Mouse (Mus musculus) lung, adult 2 months (tissue): ENCODE results near the gene Ranbp2.

Experiments used
- CTCF ChIP-seq: fragments of 200-500 bp; IDR thresholded peaks from 2 replicates; pipeline ENCODE4 v1.5.1; 2011; ENCODE audit warnings: mild to moderate bottlenecking, low read length, control low read depth; ENCODE audit not compliant: insufficient read depth
- POLR2A ChIP-seq: fragments of 200-500 bp; IDR thresholded peaks from 2 replicates; pipeline ENCODE4 v1.6.1; 2011; ENCODE audit warnings: low read depth, mild to moderate bottlenecking, control low read depth, low read length, borderline replicate concordance; ENCODE audit errors: extremely low read depth

GRCm38 (mm10) chr10:58446384-58447279, at the start of gene Ranbp2:
- TF ChIP-seq POLR2A (peak; percentile 94), CTCF (no peak)
